Mouse (Mus musculus) G1E-ER4 (cell line): ENCODE measurements around the gene Stk32c. TPM values are rescaled to one million over a fixed set of nuclear protein-coding genes. Genes with fewer than 3 reads are reported as not detected.

Experiments
- GATA1 ChIP-seq: IDR thresholded peaks from one replicate; pipeline ENCODE4 v1.8.0; 2012; ENCODE audit warnings: low read length, inconsistent platforms
- polyA plus RNA-seq: library from polyadenylated mRNA; stranded (reverse); fragments of >175 nt; gene quantifications from 2 replicates; pipeline ENCODE4 v1.2.3, GENCODE M21; 2012

Stk32c gene
- polyA plus RNA-seq, 1 experiment, result not detected

DNA sequence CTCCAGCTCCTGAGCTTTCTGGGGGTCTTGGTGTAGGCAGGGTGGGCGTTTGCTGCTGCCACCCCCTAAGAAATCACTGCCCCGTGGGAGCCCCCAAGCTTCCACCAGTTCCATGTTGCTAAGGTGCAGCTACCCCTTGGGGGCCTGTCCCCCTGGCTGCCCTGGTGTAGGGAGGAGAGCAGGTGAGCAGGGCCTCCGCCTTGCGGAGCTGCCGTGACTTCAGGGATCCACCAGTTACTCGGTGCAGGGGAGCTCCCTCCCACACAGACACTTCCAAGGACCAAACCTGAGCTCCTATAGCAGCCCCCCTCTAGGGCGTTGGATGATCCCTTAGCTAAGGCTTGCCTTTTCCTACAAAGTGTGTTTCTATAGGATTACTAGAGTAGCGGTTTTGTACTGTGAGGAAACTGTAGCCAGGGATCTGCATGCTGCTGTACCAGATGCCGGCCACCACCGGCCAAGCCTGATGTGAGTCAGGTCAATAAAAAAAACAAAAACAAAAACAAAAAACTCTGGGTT is 111.8 kb downstream of the Stk32c start:
- TF ChIP-seq GATA1, result no peak

- no peak for TF ChIP-seq GATA1
These were observed 112.5 kb downstream of the Stk32c start for GRCm38 (mm10) chr7:139100531-139101095.

DNA sequence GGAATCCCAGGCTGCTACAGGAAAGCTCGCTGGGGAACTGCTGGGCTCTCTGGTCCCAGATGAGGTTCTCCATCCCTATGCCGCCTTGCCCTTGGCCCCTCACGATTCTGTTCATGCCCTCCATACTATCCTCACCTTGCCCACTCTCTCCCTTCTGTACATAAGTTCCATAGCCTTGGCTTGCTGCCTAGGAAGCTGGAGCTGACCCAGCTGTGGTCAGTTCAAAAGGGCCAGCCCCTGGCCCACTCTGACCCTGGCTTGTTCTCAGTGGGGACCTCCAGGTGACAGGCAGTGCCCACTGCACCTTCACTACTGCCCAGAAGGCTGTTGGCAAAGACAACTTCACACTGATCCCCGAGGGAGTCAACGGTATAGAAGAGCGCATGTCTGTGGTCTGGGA is 116.7 kb downstream of the Stk32c start:
- TF ChIP-seq GATA1, result no peak

- TF ChIP-seq GATA1, result no peak
These were observed 117.8 kb downstream of the Stk32c start for GRCm38 (mm10) chr7:139095282-139095681.

GRCm38 (mm10) chr7:139094761-139095160 is 118.3 kb downstream of the Stk32c start:
- no peak for TF ChIP-seq GATA1

DNA sequence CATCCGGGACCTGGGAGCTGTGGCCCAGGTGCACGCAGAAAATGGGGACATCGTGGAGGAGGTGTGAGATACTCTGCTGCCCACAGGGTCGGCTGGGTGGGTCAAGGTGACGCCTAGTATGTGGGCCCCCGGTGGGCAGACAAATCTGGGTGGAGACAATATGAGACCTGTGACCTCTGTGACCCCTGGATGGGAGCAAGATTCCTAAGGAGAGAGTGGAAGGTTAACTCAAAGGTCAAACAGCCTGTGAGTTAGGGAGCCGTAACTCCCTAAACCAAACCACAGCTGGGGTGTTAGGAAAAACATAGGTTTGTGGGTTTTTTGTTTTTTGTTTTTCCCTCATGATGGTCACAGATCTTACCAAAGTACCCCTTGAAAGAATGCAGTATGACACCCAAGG is 119.3 kb downstream of the Stk32c start:
- TF ChIP-seq GATA1, result no peak

GRCm38 (mm10) chr7:139093124-139093523 is 120.0 kb downstream of the Stk32c start:
- TF ChIP-seq GATA1, result no peak

- TF ChIP-seq GATA1, result no peak
These were observed 120.4 kb downstream of the Stk32c start for GRCm38 (mm10) chr7:139092676-139093075.

- TF ChIP-seq GATA1, result no peak
These were observed 121.4 kb downstream of the Stk32c start for GRCm38 (mm10) chr7:139091681-139092080.

GRCm38 (mm10) chr7:139089892-139090874 is 122.9 kb downstream of the Stk32c start:
- TF ChIP-seq GATA1, result no peak

DNA sequence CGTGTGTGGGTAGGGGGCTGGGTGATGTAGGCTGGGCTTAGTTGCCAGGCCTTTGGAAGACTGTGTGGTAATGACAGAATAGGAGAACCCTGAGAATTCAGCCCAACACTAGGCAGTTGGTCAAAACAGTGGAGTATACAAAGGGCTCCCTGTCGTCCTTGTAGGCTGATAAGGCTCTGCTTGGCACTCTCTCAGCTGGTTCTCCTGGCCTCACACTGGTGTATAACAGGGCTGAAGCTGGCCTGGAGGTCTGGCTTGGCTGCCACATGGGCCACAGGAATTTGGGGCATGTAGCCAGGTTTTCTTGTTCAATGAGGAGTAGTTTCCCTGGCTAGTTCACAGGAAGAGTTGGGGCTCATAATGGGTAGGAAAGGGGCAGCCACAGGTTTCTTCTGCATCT is 125.3 kb downstream of the Stk32c start:
- no peak for TF ChIP-seq GATA1

DNA sequence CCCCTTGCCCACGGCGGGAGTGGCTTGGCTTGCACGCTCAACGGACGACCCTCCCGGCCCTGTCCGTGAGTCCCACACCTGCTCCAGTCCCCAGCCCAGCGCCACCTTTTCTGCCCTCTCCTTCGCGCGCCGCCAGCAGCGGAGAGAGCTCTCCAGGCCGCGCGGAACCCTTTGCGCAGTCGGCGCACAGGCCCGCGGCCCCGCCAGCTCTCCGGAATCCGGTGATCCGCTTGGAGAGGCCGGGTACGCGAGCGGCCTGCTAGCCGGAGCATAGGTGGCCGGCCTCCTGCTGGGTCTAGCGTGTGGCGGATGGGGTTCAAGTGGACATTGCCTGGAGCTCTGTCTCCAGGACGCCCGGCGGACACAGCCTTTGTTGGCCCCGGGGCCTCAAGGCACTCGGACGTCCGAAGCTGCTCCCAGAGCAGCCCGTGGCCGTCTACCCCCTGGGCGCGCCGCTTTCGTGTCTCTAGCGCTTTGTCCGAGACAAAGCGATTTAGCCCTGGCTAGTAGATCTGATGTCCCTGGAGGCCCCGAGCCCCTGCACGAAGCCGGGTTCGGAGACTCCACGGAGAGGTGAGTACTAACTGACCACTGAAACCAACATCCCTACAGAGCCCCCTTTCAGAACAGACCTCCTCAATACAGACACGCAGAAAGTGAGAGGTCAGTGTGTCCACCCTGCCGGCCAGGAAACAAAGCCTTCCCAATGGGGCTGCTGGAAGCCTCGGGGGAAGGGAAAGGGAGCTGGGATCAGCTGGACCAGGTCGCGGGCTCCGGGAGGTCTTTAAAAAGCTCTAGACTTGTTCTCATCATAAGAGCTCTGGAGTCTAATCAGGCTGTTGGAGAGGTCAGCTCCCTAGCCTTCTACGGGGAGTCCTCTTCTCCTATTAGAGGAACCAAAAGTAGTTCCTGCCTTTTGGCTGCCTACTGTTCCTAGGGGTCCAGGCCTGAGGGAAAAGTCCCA is 126.6 kb downstream of the Stk32c start:
- TF ChIP-seq GATA1, result no peak

DNA sequence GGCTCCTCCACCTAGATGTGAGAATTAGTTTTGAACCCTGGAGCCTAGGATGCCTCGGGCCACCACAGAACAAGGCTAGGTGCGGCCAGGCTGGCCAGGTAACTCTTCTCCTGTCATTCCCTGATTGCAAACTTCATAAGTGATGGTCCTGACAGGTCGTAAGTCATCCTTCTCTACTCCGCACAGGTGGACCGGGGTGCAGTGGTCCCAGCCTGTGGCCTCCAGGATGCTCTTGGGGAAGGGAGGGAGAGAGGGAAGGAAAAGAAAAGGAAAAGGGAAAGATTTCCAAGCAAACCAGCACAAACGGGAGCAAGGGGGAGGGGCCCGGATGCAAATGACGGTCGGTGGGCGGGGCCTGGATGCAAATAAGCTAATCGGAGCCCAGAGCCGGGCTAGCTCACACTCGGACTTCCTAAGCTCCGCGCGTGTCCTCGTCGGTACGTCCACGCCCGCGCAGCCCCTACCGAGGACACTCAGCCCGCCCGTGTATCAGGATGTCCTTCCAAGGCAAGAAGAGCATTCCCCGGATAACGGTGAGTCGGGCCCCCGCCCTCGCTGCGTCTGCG is 127.4 kb downstream of the Stk32c start, which contains the start of gene Dpysl4:
Gene Dpysl4, plus strand, starts transcription at position 373 of the 566 bp plus-strand sequence.
- no peak for TF ChIP-seq GATA1

DNA sequence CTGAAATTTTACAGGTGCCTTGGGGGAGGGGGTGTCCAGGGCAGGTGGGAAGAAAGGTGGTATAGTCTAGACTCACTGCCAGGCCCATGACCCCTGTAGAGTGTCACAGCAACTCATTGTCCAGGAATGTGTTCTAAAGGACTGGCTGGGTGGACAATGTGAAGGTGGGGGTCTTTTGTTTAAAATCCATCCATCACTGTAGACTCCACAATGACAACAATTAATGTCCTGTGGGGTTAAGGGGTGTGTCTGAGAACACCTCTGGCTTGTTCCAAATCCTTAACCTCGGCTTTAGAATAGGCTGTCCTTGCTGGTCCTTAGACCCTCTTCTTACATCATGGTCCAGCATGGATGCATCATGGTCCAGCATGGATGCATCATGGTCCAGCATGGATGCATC is 128.8 kb downstream of the Stk32c start:
- no peak for TF ChIP-seq GATA1

GRCm38 (mm10) chr7:139082281-139082680 is 130.8 kb downstream of the Stk32c start:
- TF ChIP-seq GATA1, result no peak

DNA sequence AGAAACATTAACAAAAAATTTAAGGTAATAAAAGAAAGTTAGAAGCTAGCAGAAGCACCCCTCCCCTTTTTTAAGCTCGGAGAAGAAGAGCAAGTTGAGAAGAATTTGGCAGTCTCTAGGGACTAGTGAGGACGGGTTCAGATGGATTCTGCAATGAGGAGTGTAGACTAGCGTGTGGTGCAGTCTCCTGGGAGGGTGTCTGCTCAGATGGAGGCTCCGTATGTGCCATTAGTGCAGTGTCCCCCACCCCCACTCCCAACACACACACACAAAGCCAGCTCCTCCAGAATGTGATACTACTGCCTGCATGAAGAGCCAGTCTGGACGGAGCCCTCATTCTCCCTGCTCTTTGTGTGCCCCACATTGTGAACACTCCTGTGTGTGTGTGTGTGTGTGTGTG is 131.9 kb downstream of the Stk32c start:
- TF ChIP-seq GATA1, result no peak
